Mouse (Mus musculus) midbrain, postnatal 0 days (tissue): Measurements from ENCODE around the gene Dnmbp. TPM values are rescaled to one million over a fixed set of nuclear protein-coding genes. Genes with fewer than 3 reads are reported as not detected.

Experiments
- ATAC-seq: fragments of 200-750 bp; cut with Nextera tagmentation; 2 replicates; pipeline ENCODE4 v1.8.0; 2017; ENCODE audit warnings: moderate number of reproducible peaks, mild to moderate bottlenecking, moderate TSS enrichment, moderate library complexity; ENCODE audit not compliant: low FRiP score
- DNase-seq: peaks from one replicate; pipeline ENCODE4 v3.0.0-alpha.2; 2015; ENCODE audit warnings: low spot score
- H3K27ac ChIP-seq: fragments of 300-500 bp; sonication (generic); 2 replicates; pipeline ENCODE4 v1.5.1; 2014; ENCODE audit warnings: low read depth, mild to moderate bottlenecking, low read length, mixed read lengths
- H3K27me3 ChIP-seq: fragments of 300-500 bp; sonication (generic); 2 replicates; pipeline ENCODE4 v1.6.1; 2014; ENCODE audit warnings: low read length, control low read depth, mixed read lengths; ENCODE audit not compliant: insufficient read depth
- H3K36me3 ChIP-seq: fragments of 300-500 bp; sonication (generic); 2 replicates; pipeline ENCODE4 v1.6.1; 2014; ENCODE audit warnings: low read length, control low read depth, mixed read lengths; ENCODE audit not compliant: insufficient read depth
- H3K4me1 ChIP-seq: fragments of 300-500 bp; sonication (generic); 2 replicates; pipeline ENCODE4 v1.6.1; 2014; ENCODE audit warnings: mild to moderate bottlenecking, control low read depth, antibody characterized with exemption, low read length, mixed read lengths; ENCODE audit not compliant: insufficient read depth
- H3K4me2 ChIP-seq: fragments of 300-500 bp; sonication (generic); 2 replicates; pipeline ENCODE4 v1.6.1; 2014; ENCODE audit warnings: low read depth, mild to moderate bottlenecking, low read length, mixed read lengths; ENCODE audit not compliant: poor library complexity, severe bottlenecking
- H3K4me3 ChIP-seq: fragments of 300-500 bp; sonication (generic); 2 replicates; pipeline ENCODE4 v1.5.1; 2014; ENCODE audit warnings: low read depth, mild to moderate bottlenecking, low read length, moderate library complexity
- H3K9ac ChIP-seq: fragments of 300-500 bp; sonication (generic); replicated peaks from 2 replicates; pipeline ENCODE4 v1.6.1; 2014; ENCODE audit warnings: mild to moderate bottlenecking, low read length, moderate library complexity, mixed read lengths; ENCODE audit not compliant: poor library complexity, severe bottlenecking
- H3K9me3 ChIP-seq: fragments of 300-500 bp; sonication (generic); 2 replicates; pipeline ENCODE4 v1.6.1; 2016; ENCODE audit warnings: low read length, control low read depth
- CTCF ChIP-seq: IDR thresholded peaks from 2 replicates; pipeline ENCODE4 v1.5.1; 2016; ENCODE audit warnings: antibody characterized with exemption, mild to moderate bottlenecking
- WGBS: fragments of 180-500 bp; shearing (Covaris S2); extraction: QIAGEN DNeasy Blood & Tissue Kit; methylation state at CpG from one replicate; pipeline ENCODE4 v1.1.7; 2014; 5-methylcytosine and 5-hydroxymethylcytosine counted together
- polyA plus RNA-seq: library from polyadenylated mRNA; unstranded; fragments of >200 nt; fragmentation: Nextera tagmentation; extraction: Ambion mirVana; gene quantifications from 2 replicates; pipeline ENCODE4 v1.2.1, GENCODE M21; 2015
- total RNA-seq: library from RNA; depleted of rRNA; stranded (reverse); fragments of >200 nt; gene quantifications from 2 replicates; pipeline ENCODE4 v1.2.3, GENCODE M21; 2014

Dnmbp gene
- total and polyA plus RNA-seq, 2 experiments from 2014 or later = 5.6 to 11.7 TPM

DNA sequence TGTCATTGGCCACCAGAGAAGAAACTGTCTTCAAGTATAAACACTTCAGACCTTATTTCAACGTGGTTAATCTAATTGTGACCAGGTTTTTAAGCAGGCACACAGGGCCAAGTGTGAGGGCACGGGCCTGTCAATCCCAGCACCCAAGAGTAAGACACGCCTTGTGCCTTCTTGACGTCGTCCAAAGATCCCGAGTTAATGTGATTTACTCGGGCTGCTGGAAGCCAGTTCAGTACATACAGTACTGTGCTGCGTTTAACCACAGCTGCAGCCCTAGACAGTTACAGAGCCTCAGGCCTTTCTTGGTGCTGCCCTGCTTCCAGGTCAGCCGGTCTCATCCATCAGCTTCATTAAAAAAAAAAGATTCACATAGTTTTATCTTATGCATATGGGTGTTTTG, 24.6 kb downstream of the Dnmbp start:
- no peak overlapping the region for H3K4me3 ChIP-seq
- 0 out of 2 replicates have a peak, but pooled peaks cover 2% of the 10 kb centered on the region for H3K36me3 ChIP-seq
- 70% methylated on average over 9 of the region's 9 CpGs for WGBS
- DNase-seq (no peak), ATAC-seq (no peak)
- H3K9me3 ChIP-seq = no peaks in the 10 kb centered on the region
- no peak overlapping the region for H3K27ac ChIP-seq
- TF ChIP-seq CTCF = no peak
- no peak overlapping the region for H3K9ac ChIP-seq
- no peaks in the 10 kb centered on the region for H3K4me1 ChIP-seq
- H3K4me2 ChIP-seq = no peak overlapping the region
- no peaks in the 10 kb centered on the region for H3K27me3 ChIP-seq

DNA sequence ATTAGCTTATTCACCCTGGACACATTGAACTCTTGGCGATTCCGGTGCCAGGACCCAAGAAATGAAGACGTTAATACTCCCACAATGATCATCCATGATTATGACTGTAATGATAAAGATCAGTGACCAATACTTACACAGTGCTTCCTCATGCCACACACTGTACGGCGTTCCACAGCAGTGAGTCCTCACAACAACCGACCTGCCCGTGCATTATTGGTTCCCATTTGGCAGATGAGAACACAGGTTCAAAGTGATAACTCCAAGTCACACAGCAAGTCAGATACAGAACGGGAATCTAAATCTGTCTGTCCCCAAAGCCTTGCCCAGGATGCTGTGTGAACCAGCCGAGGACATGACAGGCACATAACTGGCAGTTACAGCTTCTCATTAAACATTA, 25.0 kb downstream of the Dnmbp start:
- no peak overlapping the region for H3K27ac ChIP-seq
- 93% methylated on average over 9 of the region's 9 CpGs for WGBS
- no peaks in the 10 kb centered on the region for H3K27me3 ChIP-seq
- TF ChIP-seq CTCF = no peak
- no peak overlapping the region for H3K4me3 ChIP-seq
- no peak overlapping the region for H3K4me2 ChIP-seq
- H3K9me3 ChIP-seq = no peaks in the 10 kb centered on the region
- H3K4me1 ChIP-seq = no peaks in the 10 kb centered on the region
- ATAC-seq (no peak), DNase-seq (no peak)
- no peak overlapping the region for H3K9ac ChIP-seq
- H3K36me3 ChIP-seq = peaks cover 2% of the 10 kb centered on the region; the same call in 1 of the 2 replicates

DNA sequence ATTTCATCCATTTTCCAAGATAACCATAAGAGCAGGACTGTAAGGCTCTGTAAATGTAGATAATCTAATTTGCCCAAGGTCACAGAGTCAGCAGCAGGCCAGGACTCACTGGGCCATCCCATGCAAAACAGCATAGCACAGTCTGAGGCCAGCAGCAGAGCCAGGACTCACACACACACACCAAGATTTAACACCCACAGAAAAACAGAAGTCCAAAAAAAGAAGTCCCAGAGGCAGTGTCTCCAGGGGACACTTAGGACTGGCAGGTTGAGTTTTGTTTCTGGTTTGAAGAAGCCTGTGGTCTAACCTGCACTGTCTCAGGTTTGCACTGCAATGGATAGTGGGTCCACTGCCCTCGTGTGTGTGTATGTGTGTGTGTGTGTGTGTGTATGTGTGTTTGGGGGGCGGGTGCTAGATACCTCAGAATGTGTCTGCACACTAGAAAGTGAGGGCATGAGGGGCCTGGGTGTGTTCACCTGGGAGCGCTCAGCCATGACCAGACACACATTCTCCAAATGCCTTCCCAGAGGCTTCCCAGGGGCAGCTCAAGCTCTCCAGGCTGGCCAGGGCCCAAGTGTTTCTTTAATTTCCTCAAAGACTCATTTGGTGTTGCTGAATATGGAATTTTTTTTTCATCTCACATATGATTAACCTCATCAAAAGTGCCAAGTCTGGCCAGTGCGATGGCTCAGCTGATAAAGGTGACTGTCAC, 27.1 kb downstream of the Dnmbp start:
- Histone ChIP-seq H3K9me3 (no peaks in the 10 kb centered on the region), H3K36me3 (peaks cover 6% of the 10 kb centered on the region; the same call in 1 of the 2 replicates), H3K4me3 (no peak overlapping the region), H3K4me2 (no peak overlapping the region), H3K27me3 (no peaks in the 10 kb centered on the region), H3K9ac (no peak overlapping the region), H3K27ac (no peak overlapping the region), H3K4me1 (no peaks in the 10 kb centered on the region)
- TF ChIP-seq CTCF = no peak
- no peak for DNase-seq
- no peak for ATAC-seq
- WGBS = 83% methylated on average over 4 of the region's 4 CpGs

DNA sequence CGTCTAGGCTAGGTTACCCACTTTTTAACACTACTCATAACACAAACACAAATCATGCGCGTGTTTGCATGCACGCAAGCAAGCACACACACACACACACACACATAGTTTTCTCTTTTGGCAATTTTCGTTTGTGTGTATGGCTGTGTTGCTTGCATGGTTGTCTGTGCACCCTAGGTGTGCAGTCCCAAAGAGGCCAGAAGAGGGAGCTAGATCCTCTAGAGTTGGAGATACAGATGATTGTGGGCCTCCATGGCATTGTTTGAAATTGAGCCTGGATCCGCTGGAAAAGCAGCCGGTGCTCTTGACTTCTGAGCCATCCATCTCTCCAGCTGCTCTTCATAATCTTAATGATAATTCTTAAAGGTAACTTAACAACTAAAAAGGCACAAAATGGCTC, 33.5 kb downstream of the Dnmbp start:
- no peak overlapping the region for H3K27ac ChIP-seq
- no peaks in the 10 kb centered on the region for H3K27me3 ChIP-seq
- 95% methylated on average over 7 of the region's 7 CpGs for WGBS
- peak; percentile 39 for TF ChIP-seq CTCF
- no peak overlapping the region for H3K4me3 ChIP-seq
- no peak overlapping the region for H3K4me2 ChIP-seq
- H3K36me3 ChIP-seq = peaks cover 18% of the 10 kb centered on the region
- H3K9me3 ChIP-seq = no peaks in the 10 kb centered on the region
- ATAC-seq (no peak), DNase-seq (no peak)
- no peaks in the 10 kb centered on the region for H3K4me1 ChIP-seq
- H3K9ac ChIP-seq = no peak overlapping the region

DNA sequence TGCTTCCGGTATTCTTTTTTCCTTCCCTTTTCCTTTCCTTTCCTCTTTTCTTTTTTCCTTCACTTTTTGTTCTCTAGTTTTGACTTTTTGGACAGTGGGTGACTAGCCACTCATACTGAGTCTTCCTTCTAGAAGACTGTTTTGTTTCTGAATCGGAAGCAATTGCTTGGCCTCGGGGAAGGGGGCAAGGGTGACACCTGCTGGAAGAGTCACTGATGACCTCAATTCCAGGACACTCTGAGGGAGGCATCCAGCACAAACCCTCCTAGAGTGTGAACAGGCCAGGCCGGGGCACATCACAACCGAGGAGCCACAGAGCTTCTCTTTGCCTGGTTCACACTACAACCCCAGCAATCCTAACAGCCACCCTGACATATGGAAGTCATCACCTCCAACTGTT, 34.0 kb downstream of the Dnmbp start:
- H3K36me3 ChIP-seq = peaks cover 23% of the 10 kb centered on the region
- DNase-seq = no peak
- no peaks in the 10 kb centered on the region for H3K9me3 ChIP-seq
- H3K27me3 ChIP-seq = no peaks in the 10 kb centered on the region
- H3K4me1 ChIP-seq = no peaks in the 10 kb centered on the region
- 54% methylated on average over 5 of the region's 5 CpGs for WGBS
- TF ChIP-seq CTCF = peak; percentile 65
- H3K27ac ChIP-seq = no peak overlapping the region
- H3K4me2 ChIP-seq = no peak overlapping the region
- H3K9ac ChIP-seq = no peak overlapping the region
- no peak for ATAC-seq
- H3K4me3 ChIP-seq = no peak overlapping the region

DNA sequence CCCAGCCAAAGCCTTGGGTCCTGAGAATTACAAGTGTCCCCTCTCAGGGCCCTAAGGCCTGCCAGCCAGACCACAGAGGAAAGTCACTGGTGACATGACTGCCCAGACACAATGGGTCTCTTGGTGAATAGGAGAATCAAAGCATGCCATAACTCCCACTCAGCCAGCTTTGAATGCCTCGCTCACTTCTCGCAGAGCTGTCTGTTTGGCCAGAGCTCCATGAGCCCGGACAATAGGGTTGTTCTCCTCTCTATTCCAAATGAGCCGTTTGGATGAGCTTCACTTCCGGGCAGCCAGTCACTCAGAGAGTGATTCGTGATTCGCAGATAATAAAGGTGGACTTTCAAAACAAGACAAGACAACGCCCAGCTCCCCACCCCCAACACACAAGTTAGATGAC, 34.9 kb downstream of the Dnmbp start:
- Histone ChIP-seq H3K9me3 (no peaks in the 10 kb centered on the region), H3K4me1 (no peaks in the 10 kb centered on the region), H3K27me3 (no peaks in the 10 kb centered on the region), H3K9ac (no peak overlapping the region), H3K4me2 (no peak overlapping the region), H3K4me3 (no peak overlapping the region), H3K36me3 (peaks cover 26% of the 10 kb centered on the region), H3K27ac (no peak overlapping the region)
- 26% methylated on average over 8 of the region's 8 CpGs for WGBS
- ATAC-seq (no peak), DNase-seq (peak; percentile 19)
- TF ChIP-seq CTCF = no peak
